Mouse (Mus musculus): ENCODE results near the gene Usp53. TPM values are rescaled to one million over a fixed set of nuclear protein-coding genes. Genes with fewer than 3 reads are reported as not detected.

Usp53 gene
- 15.2 and 18.7 TPM in 2 replicates for polyA plus RNA-seq (2015; fragmentation: Nextera tagmentation; extraction: Ambion mirVana)

- no peaks in the 10 kb centered on the region for H3K9me3 ChIP-seq
- peak within 1 kb of the TSS; percentile 97 for H3K27ac ChIP-seq
- H3K9ac ChIP-seq = peak within 1 kb of the TSS; percentile 92
- no peaks in the 10 kb centered on the region for H3K27me3 ChIP-seq (replicated peaks)
- no peaks in the 10 kb centered on the region for H3K36me3 ChIP-seq
- peak; percentile 98 for ATAC-seq (ENCODE audit: insufficient read depth, low FRiP score, low read depth)
- no peaks in the 10 kb centered on the region; the same call in 1 of the 2 replicates for H3K4me1 ChIP-seq
- peak within 1 kb of the TSS; percentile 66 for H3K4me2 ChIP-seq
- H3K4me3 ChIP-seq (replicated peaks) = peak within 1 kb of the TSS; percentile 95
- under 1% methylated on average over 93 of the region's 94 CpGs for WGBS
Observed at GRCm38 (mm10) chr3:122984249-122985182, at the start of gene Usp53. Gene Usp53 (minus strand): TSS chr3:122984510.

GRCm38 (mm10) chr3:123033804-123034203 lies 49.5 kb upstream of the Usp53 start:
- WGBS = 74% methylated on average over 8 of the region's 8 CpGs

GRCm38 (mm10) chr3:123025634-123026033 lies 41.3 kb upstream of the Usp53 start:
- no peaks in the 10 kb centered on the region for H3K4me1 ChIP-seq
- H3K27me3 ChIP-seq (replicated peaks) = no peaks in the 10 kb centered on the region
- no peaks in the 10 kb centered on the region for H3K9me3 ChIP-seq
- 42% methylated on average over 3 of the region's 3 CpGs for WGBS
- H3K4me3 ChIP-seq (replicated peaks) = no peak overlapping the region
- H3K9ac ChIP-seq = no peak overlapping the region
- no peak overlapping the region for H3K4me2 ChIP-seq
- peak; percentile 47; the same call in 1 of the 2 replicates for ATAC-seq (ENCODE audit: insufficient read depth, low FRiP score, low read depth)
- H3K36me3 ChIP-seq = no peaks in the 10 kb centered on the region
- peak overlapping the region; percentile 38; the same call in 1 of the 2 replicates for H3K27ac ChIP-seq

More at GRCm38 (mm10) chr3:123033804-123034203, 49.5 kb upstream of the Usp53 start:
- ATAC-seq (ENCODE audit: insufficient read depth, low FRiP score, low read depth) = no peak
- Histone ChIP-seq H3K9ac (no peak overlapping the region), H3K27me3 (replicated peaks) (no peaks in the 10 kb centered on the region), H3K36me3 (no peaks in the 10 kb centered on the region), H3K4me3 (replicated peaks) (no peak overlapping the region), H3K4me1 (no peaks in the 10 kb centered on the region), H3K27ac (no peak overlapping the region), H3K9me3 (no peaks in the 10 kb centered on the region), H3K4me2 (no peak overlapping the region)

DNA sequence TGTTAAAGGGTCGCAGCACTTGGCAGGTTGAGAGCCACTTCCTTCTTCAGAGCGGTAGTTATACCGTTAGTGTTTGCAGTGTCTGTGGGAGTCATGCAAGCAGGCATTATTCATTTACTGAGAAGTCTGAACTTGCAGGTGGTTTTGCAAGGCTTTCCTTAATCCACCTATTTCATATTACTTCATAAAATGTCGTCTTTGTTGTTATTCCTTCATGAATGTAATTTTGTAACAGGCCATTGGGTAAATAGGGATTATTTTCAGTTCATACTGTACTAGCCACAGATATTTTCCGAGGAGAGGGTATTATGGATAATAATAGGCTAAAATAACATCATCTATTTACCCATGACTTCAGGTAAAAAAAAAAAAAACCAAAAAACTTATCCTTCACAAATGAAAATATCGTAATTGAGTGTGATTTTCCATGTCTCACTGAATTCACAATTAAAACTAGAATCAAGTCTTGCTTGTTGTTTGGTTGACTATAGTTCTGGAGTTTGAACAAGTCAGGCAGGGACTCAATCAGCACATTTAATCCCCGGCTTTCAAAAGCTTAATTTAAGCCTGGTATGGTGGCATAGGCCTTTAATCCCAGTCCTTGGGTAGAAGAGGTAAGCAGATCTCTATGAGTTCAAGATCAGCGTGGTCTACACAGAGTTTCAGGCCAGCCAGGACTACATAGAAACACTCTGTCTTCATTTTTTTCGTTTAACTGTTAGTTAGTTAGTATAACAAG lies 40.4 kb upstream of the Usp53 start:
- no peak overlapping the region for H3K4me2 ChIP-seq
- H3K27ac ChIP-seq = peak overlapping the region; percentile 38
- 68% methylated on average over 9 of the region's 9 CpGs for WGBS
- no peaks in the 10 kb centered on the region for H3K4me1 ChIP-seq
- ATAC-seq (ENCODE audit: insufficient read depth, low FRiP score, low read depth) = no peak
- H3K36me3 ChIP-seq = no peaks in the 10 kb centered on the region
- no peak overlapping the region for H3K9ac ChIP-seq
- H3K27me3 ChIP-seq (replicated peaks) = no peaks in the 10 kb centered on the region
- no peaks in the 10 kb centered on the region for H3K9me3 ChIP-seq
- H3K4me3 ChIP-seq (replicated peaks) = no peak overlapping the region

DNA sequence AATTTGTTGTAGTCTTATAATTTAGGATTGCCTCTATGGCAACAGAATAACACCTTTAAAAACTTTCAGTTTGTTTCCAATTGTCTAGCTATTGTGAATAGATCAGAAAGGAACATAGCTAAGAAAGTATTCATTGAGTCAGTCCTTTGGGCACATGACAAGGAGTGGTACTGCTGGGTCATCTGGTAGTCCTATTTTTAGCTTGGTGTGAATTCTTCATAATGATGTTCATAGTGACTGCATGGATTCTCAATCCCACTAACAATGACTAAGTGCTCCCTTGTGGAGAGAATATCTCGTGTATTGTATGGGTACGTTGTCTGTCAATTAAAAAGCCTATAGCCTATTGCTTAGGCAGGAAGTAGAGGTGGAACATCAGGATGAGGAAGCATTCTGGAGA lies 34.5 kb upstream of the Usp53 start:
- 81% methylated on average over 2 of the region's 2 CpGs for WGBS
- Histone ChIP-seq H3K4me1 (no peaks in the 10 kb centered on the region), H3K9me3 (no peaks in the 10 kb centered on the region), H3K9ac (no peak overlapping the region), H3K27ac (no peak overlapping the region), H3K4me3 (replicated peaks) (no peak overlapping the region), H3K36me3 (no peaks in the 10 kb centered on the region), H3K4me2 (no peak overlapping the region), H3K27me3 (replicated peaks) (no peaks in the 10 kb centered on the region)
- no peak for ATAC-seq (ENCODE audit: insufficient read depth, low FRiP score, low read depth)

- Histone ChIP-seq H3K4me2 (no peak overlapping the region), H3K4me1 (no peaks in the 10 kb centered on the region), H3K9me3 (no peaks in the 10 kb centered on the region), H3K27ac (no peak overlapping the region), H3K9ac (no peak overlapping the region), H3K4me3 (replicated peaks) (no peak overlapping the region), H3K36me3 (no peaks in the 10 kb centered on the region), H3K27me3 (replicated peaks) (no peaks in the 10 kb centered on the region)
- 91% methylated on average over 14 of the region's 14 CpGs for whole genome bisulfite sequencing
- no peak for ATAC-seq (ENCODE audit: insufficient read depth, low FRiP score, low read depth)
Observed at GRCm38 (mm10) chr3:123013476-123013875, 29.2 kb upstream of the Usp53 start.

GRCm38 (mm10) chr3:123009417-123009816 lies 25.1 kb upstream of the Usp53 start:
- Histone ChIP-seq H3K4me3 (replicated peaks) (no peak overlapping the region), H3K27me3 (replicated peaks) (no peaks in the 10 kb centered on the region), H3K36me3 (no peaks in the 10 kb centered on the region), H3K4me1 (no peaks in the 10 kb centered on the region), H3K27ac (no peak overlapping the region), H3K4me2 (no peak overlapping the region), H3K9me3 (no peaks in the 10 kb centered on the region), H3K9ac (no peak overlapping the region)
- no peak for ATAC-seq (ENCODE audit: insufficient read depth, low FRiP score, low read depth)
- 56% methylated on average over 6 of the region's 6 CpGs for WGBS

GRCm38 (mm10) chr3:123007386-123007785 lies 23.1 kb upstream of the Usp53 start:
- 63% methylated on average over 10 of the region's 10 CpGs for whole genome bisulfite sequencing
- H3K27me3 ChIP-seq (replicated peaks) = no peaks in the 10 kb centered on the region
- no peak for ATAC-seq (ENCODE audit: insufficient read depth, low FRiP score, low read depth)
- H3K4me3 ChIP-seq (replicated peaks) = no peak overlapping the region
- H3K4me1 ChIP-seq = no peaks in the 10 kb centered on the region
- H3K9me3 ChIP-seq = no peaks in the 10 kb centered on the region
- H3K27ac ChIP-seq = no peak overlapping the region
- no peaks in the 10 kb centered on the region for H3K36me3 ChIP-seq
- H3K4me2 ChIP-seq = no peak overlapping the region
- H3K9ac ChIP-seq = no peak overlapping the region

DNA sequence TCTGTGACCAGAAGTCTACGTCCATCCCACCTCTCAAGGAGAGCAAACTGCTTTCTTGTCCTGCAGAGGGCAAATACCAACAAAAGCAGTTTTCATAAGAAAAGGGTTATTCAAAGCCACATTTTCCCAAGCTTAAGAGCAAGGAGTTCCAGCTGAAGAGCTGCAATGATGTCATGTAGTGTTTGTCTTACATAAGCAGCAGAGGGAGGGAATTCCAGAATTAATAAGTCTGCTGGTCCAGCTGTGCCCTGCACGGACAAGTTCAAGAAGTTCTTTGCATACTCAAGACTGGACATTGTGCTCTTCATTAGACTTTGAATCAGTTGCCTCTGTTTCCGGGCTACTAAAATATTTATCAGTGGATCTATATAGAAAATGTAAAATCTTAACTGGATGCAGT lies 16.7 kb upstream of the Usp53 start:
- Histone ChIP-seq H3K27me3 (replicated peaks) (no peaks in the 10 kb centered on the region), H3K4me2 (no peak overlapping the region), H3K9me3 (no peaks in the 10 kb centered on the region), H3K9ac (no peak overlapping the region), H3K4me1 (no peaks in the 10 kb centered on the region), H3K27ac (no peak overlapping the region), H3K36me3 (no peaks in the 10 kb centered on the region), H3K4me3 (replicated peaks) (no peak overlapping the region)
- WGBS = 66% methylated on average over 3 of the region's 3 CpGs
- ATAC-seq (ENCODE audit: insufficient read depth, low FRiP score, low read depth) = no peak

DNA sequence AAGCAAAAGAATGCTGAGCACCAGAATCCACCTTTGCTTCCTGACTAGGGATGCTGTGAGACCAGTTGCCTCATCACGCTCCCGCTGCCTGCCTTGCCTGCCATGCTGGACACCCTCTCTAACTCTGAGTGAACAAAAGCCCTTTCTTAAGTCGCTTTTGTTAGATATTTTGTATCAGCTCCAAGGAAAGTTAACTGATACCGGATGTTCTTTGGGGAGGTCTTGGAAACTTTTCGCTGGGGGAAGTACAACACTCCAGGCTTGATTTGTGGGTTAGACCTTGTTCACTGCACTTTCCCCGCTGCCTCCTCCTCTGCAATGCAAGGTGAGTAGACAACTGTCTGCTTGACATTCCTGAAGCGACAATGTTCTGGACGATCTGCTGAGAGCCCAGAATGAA lies 14.2 kb upstream of the Usp53 start:
- no peaks in the 10 kb centered on the region for H3K9me3 ChIP-seq
- no peaks in the 10 kb centered on the region for H3K36me3 ChIP-seq
- H3K27ac ChIP-seq = no peak overlapping the region
- H3K9ac ChIP-seq = no peak overlapping the region
- H3K4me2 ChIP-seq = no peak overlapping the region
- no peak for ATAC-seq (ENCODE audit: insufficient read depth, low FRiP score, low read depth)
- H3K4me1 ChIP-seq = no peaks in the 10 kb centered on the region
- H3K27me3 ChIP-seq (replicated peaks) = no peaks in the 10 kb centered on the region
- WGBS = 78% methylated on average over 8 of the region's 8 CpGs
- no peak overlapping the region for H3K4me3 ChIP-seq (replicated peaks)

GRCm38 (mm10) chr3:122996968-122997367 lies 12.7 kb upstream of the Usp53 start:
- no peak for ATAC-seq (ENCODE audit: insufficient read depth, low FRiP score, low read depth)

DNA sequence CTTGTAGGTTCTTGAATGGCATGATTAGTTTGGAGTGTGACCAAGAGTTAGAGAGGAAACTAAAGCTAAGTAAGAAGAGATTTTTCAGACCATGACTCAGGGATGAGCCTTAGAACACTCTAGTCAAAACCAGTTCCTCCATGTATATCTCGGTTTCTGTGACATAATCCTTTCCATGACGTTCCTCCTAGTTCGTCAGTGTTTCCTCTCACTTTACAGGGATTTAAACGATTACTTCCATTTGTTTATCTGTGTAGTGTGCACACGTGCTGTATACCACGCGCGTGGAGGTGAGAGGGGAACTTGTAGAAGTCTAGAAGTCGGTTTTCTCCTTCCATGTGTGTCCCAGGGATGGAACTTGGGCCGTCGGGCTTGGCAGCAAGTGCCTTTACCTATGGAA lies 2.6 kb upstream of the Usp53 start:
- no peak for ATAC-seq (ENCODE audit: insufficient read depth, low FRiP score, low read depth)
- no peaks in the 10 kb centered on the region for H3K27me3 ChIP-seq (replicated peaks)
- no peaks in the 10 kb centered on the region for H3K9me3 ChIP-seq
- no peak overlapping the region for H3K4me3 ChIP-seq (replicated peaks)
- no peaks in the 10 kb centered on the region for H3K36me3 ChIP-seq
- no peaks in the 10 kb centered on the region; the same call in 1 of the 2 replicates for H3K4me1 ChIP-seq
- WGBS = 74% methylated on average over 11 of the region's 11 CpGs
- H3K27ac ChIP-seq = no peak overlapping the region
- no peak overlapping the region for H3K9ac ChIP-seq
- no peak overlapping the region for H3K4me2 ChIP-seq

More at GRCm38 (mm10) chr3:122996968-122997367, 12.7 kb upstream of the Usp53 start:
- H3K4me3 ChIP-seq (replicated peaks) = no peak overlapping the region
- no peaks in the 10 kb centered on the region for H3K36me3 ChIP-seq
- no peaks in the 10 kb centered on the region for H3K27me3 ChIP-seq (replicated peaks)
- 38% methylated on average over 1 of the region's 1 CpGs for WGBS
- H3K9me3 ChIP-seq = no peaks in the 10 kb centered on the region
- H3K4me2 ChIP-seq = no peak overlapping the region
- no peak overlapping the region for H3K27ac ChIP-seq
- H3K9ac ChIP-seq = no peak overlapping the region
- no peaks in the 10 kb centered on the region for H3K4me1 ChIP-seq

All from stomach, embryonic 15.5 days (tissue).